Mouse (Mus musculus): ENCODE data around the gene Ngb. TPM values are rescaled to one million over a fixed set of nuclear protein-coding genes. Genes with fewer than 3 reads are reported as not detected.

Ngb gene
- 0.44 and 0.57 TPM in 2 replicates for polyA plus RNA-seq (2016; fragmentation: Nextera tagmentation; extraction: Ambion mirVana)

GRCm38 (mm10) chr12:87102165-87102631 lies at the start of gene Ngb:
Gene Ngb, minus strand, starts transcription at chr12:87102539.
- H3K27me3 ChIP-seq = peaks cover 35% of the 10 kb centered on the region
- WGBS = 2% methylated on average over 32 of the region's 32 CpGs
- peak within 1 kb of the TSS; percentile 54 for H3K4me2 ChIP-seq
- H3K9me3 ChIP-seq = no peaks in the 10 kb centered on the region
- peak within 1 kb of the TSS; percentile 35 for H3K4me3 ChIP-seq (replicated peaks)
- no peak within 1 kb of the TSS for H3K9ac ChIP-seq
- H3K36me3 ChIP-seq (replicated peaks) = no peaks in the 10 kb centered on the region
- H3K27ac ChIP-seq = no peak within 1 kb of the TSS
- peaks cover 11% of the 10 kb centered on the region for H3K4me1 ChIP-seq
- ATAC-seq (ENCODE audit: low FRiP score) = no peak

DNA sequence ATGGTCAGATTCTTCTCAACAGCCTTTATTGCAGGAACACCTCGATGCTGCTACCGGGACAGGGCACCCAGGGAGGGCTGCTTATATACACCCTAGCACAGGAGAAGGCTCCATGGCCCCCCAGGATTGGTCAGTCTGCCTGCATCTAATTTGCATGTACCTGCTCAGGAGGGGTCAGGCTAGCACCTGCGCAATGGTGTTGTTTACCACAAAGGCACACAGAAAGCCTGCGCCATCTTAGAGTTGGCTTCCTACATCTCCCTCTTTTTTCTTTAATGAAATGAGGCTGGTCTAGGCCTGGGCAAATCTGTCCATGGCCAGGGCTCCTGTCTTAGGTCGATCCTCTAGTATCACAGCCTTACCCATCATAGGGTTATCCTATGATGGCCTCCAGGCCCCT lies 47.1 kb upstream of the Ngb start:
- Histone ChIP-seq H3K9ac (no peak overlapping the region), H3K27me3 (no peaks in the 10 kb centered on the region), H3K4me3 (replicated peaks) (no peak overlapping the region), H3K4me1 (peaks cover 16% of the 10 kb centered on the region), H3K9me3 (0 out of 2 replicates have a peak, but pooled peaks cover 8% of the 10 kb centered on the region), H3K4me2 (no peak overlapping the region), H3K27ac (no peak overlapping the region), H3K36me3 (replicated peaks) (peaks cover 8% of the 10 kb centered on the region; the same call in 1 of the 2 replicates)
- whole genome bisulfite sequencing = 92% methylated on average over 5 of the region's 5 CpGs
- no peak for ATAC-seq (ENCODE audit: low FRiP score)

- Histone ChIP-seq H3K4me2 (peak overlapping the region; percentile 70), H3K9me3 (0 out of 2 replicates have a peak, but pooled peaks cover 8% of the 10 kb centered on the region), H3K4me3 (replicated peaks) (peak overlapping the region; percentile 86), H3K27ac (peak overlapping the region; percentile 95), H3K4me1 (peaks cover 16% of the 10 kb centered on the region), H3K27me3 (no peaks in the 10 kb centered on the region), H3K36me3 (replicated peaks) (peaks cover 8% of the 10 kb centered on the region; the same call in 1 of the 2 replicates), H3K9ac (peak overlapping the region; percentile 78)
- WGBS = 16% methylated on average over 15 of the region's 15 CpGs
- ATAC-seq (ENCODE audit: low FRiP score) = no peak
Observed at GRCm38 (mm10) chr12:87148136-87148535, 45.8 kb upstream of the Ngb start.

DNA sequence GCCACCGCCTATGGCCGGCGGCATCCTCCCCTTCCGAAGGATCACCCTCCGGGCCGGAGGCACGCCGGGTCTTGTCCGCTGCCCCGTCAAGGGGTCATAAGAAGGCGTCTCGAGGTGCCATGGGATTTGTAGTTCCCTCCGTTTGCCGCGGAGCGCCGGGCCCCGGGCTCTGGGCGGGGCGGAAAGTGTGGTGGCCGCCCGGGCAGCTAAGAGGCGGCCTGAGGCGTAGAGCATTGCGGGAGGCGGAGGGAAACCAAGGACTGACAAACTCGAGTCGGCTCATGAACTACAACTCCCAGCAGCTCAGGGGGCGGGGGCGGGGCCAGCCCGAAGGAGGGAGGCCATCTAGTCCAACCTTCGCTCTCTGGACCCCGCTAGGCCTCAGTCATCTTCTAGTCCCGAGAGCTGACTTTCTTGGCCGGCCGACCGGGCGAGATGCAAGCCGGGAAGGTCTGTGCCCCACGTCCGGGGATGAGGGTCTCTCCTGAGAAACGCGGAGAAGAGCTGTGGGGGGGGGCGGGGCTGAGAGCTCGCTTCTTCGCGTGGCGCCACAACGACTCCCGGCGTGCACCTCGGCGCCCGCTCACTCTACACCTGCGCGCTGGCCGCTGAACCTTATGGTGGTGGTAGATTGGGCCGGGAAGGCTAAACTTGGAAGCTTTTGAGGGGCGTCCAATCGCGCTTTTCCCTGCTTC lies 45.2 kb upstream of the Ngb start, which contains the start of gene Pomt2:
Pomt2 (minus strand) TSS at position 574 of the 695 bp plus-strand sequence.
- H3K4me1 ChIP-seq = peaks cover 16% of the 10 kb centered on the region
- peak; percentile 96 for ATAC-seq (ENCODE audit: low FRiP score)
- peak within 1 kb of the TSS; percentile 86 for H3K4me3 ChIP-seq (replicated peaks)
- under 1% methylated on average over 61 of the region's 61 CpGs for WGBS
- peak within 1 kb of the TSS; percentile 78 for H3K9ac ChIP-seq
- 0 out of 2 replicates have a peak, but pooled peaks cover 3% of the 10 kb centered on the region for H3K9me3 ChIP-seq
- peaks cover 8% of the 10 kb centered on the region; the same call in 1 of the 2 replicates for H3K36me3 ChIP-seq (replicated peaks)
- H3K4me2 ChIP-seq = peak within 1 kb of the TSS; percentile 70
- peak within 1 kb of the TSS; percentile 95 for H3K27ac ChIP-seq
- no peaks in the 10 kb centered on the region for H3K27me3 ChIP-seq

DNA sequence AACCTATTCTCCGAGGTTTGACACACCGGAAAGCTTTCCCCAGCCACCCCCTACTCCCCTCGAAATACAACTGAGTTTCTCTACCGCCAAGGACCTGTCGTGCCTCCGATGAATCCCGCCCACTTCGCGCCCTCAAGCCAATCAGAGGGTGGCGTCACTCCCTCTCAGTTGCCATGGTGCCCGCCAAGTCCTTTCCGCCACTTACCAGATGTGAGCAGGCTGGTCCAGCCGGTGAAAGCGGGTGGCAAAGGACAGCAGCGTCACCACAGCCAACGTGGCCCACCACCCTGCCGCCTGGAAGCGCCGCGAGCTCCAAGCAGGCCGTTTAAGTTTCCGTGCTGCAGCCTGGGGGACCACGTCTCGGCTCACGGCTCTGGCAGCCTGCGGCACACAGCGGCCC lies 44.6 kb upstream of the Ngb start, which contains the start of gene Gstz1:
Gstz1 (plus strand) TSS at position 200 of the 400 bp plus-strand sequence.
- ATAC-seq (ENCODE audit: low FRiP score) = peak; percentile 88

GRCm38 (mm10) chr12:87142156-87142555 lies 39.8 kb upstream of the Ngb start:
- Histone ChIP-seq H3K36me3 (replicated peaks) (0 out of 2 replicates have a peak, but pooled peaks cover 5% of the 10 kb centered on the region), H3K4me1 (peaks cover 22% of the 10 kb centered on the region), H3K4me3 (replicated peaks) (no peak overlapping the region), H3K9me3 (no peaks in the 10 kb centered on the region), H3K27ac (no peak overlapping the region), H3K4me2 (no peak overlapping the region), H3K9ac (no peak overlapping the region), H3K27me3 (no peaks in the 10 kb centered on the region)
- 77% methylated on average over 2 of the region's 2 CpGs for WGBS
- no peak for ATAC-seq (ENCODE audit: low FRiP score)

More for the DNA sequence above, 44.6 kb upstream of the Ngb start, which contains the start of gene Gstz1:
- under 1% methylated on average over 27 of the region's 27 CpGs for WGBS
- H3K4me3 ChIP-seq (replicated peaks) = peak within 1 kb of the TSS; percentile 86
- H3K4me2 ChIP-seq = peak within 1 kb of the TSS; percentile 70
- H3K27me3 ChIP-seq = no peaks in the 10 kb centered on the region
- H3K4me1 ChIP-seq = peaks cover 16% of the 10 kb centered on the region
- H3K36me3 ChIP-seq (replicated peaks) = peaks cover 8% of the 10 kb centered on the region; the same call in 1 of the 2 replicates
- 0 out of 2 replicates have a peak, but pooled peaks cover 3% of the 10 kb centered on the region for H3K9me3 ChIP-seq
- peak within 1 kb of the TSS; percentile 95 for H3K27ac ChIP-seq
- peak within 1 kb of the TSS; percentile 78 for H3K9ac ChIP-seq

- Histone ChIP-seq H3K4me1 (peaks cover 14% of the 10 kb centered on the region), H3K9me3 (no peaks in the 10 kb centered on the region), H3K27ac (peak overlapping the region; percentile 73; the same call in 1 of the 2 replicates), H3K36me3 (replicated peaks) (peaks cover 17% of the 10 kb centered on the region; the same call in 1 of the 2 replicates), H3K4me3 (replicated peaks) (no peak overlapping the region), H3K4me2 (no peak overlapping the region), H3K9ac (no peak overlapping the region), H3K27me3 (no peaks in the 10 kb centered on the region)
- ATAC-seq (ENCODE audit: low FRiP score) = no peak
- WGBS = 57% methylated on average over 2 of the region's 2 CpGs
Observed at GRCm38 (mm10) chr12:87138768-87139167, 36.4 kb upstream of the Ngb start.

- H3K4me2 ChIP-seq = no peak overlapping the region
- no peak overlapping the region for H3K4me3 ChIP-seq (replicated peaks)
- H3K36me3 ChIP-seq (replicated peaks) = peaks cover 17% of the 10 kb centered on the region; the same call in 1 of the 2 replicates
- H3K9ac ChIP-seq = 0 out of 2 replicates have a peak overlapping the region, but pooled peaks have one; percentile 17
- peak overlapping the region; percentile 78 for H3K27ac ChIP-seq
- peak; percentile 55; the same call in 1 of the 2 replicates for ATAC-seq (ENCODE audit: low FRiP score)
- WGBS = 50% methylated on average over 2 of the region's 2 CpGs
- no peaks in the 10 kb centered on the region for H3K27me3 ChIP-seq
- H3K4me1 ChIP-seq = peaks cover 14% of the 10 kb centered on the region
- no peaks in the 10 kb centered on the region for H3K9me3 ChIP-seq
Observed at GRCm38 (mm10) chr12:87138342-87138701, 36.0 kb upstream of the Ngb start.

DNA sequence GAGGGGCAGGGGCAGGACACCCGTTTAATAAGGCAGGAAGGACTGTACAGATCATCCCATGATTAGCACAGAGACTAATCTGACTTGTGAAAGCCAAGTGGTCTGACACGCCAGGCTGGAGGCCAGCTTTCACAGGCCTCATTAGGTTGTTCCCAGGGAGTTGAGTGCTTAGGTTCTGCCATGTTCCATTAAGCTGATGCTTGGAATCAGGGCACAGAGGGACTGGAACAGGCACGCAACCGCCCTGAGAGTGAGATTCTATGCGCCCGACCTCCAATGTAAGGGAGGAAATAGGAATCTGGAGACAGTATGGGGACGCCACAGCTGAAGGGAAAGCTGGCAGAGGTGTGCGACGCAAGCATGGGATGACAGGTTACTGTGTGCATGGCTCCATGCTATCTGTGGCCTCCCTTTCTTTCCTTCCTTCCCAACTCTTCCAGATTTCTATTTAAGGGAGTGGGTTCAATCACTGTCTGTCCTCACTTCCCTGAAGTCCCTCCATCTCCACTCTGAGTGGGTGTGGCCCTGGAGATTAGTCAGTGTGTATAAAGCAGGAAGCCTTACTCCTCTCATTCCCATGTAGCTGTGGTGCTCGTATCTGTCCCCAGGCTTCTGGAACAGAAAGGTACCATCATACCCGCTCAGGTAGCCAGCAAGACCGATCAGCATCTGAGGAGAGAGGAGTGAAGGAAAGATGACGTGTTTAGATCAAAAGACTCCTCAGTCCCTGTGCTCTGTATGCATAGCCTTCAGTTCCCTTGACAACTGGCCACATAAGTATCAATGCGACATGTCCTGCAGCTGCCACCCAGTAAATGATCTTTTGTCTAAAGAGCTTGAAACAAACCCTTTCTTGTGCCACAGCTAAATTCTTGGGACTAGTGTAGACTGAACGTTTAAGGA lies 35.4 kb upstream of the Ngb start:
- peaks cover 20% of the 10 kb centered on the region for H3K36me3 ChIP-seq (replicated peaks)
- H3K9me3 ChIP-seq = no peaks in the 10 kb centered on the region
- 0 out of 2 replicates have a peak overlapping the region, but pooled peaks have one; percentile 17 for H3K9ac ChIP-seq
- H3K4me1 ChIP-seq = peaks cover 14% of the 10 kb centered on the region
- no peaks in the 10 kb centered on the region for H3K27me3 ChIP-seq
- whole genome bisulfite sequencing = 68% methylated on average over 15 of the region's 15 CpGs
- no peak overlapping the region for H3K4me3 ChIP-seq (replicated peaks)
- peak overlapping the region; percentile 78 for H3K27ac ChIP-seq
- no peak overlapping the region for H3K4me2 ChIP-seq
- peak; percentile 75; the same call in 1 of the 2 replicates for ATAC-seq (ENCODE audit: low FRiP score)

DNA sequence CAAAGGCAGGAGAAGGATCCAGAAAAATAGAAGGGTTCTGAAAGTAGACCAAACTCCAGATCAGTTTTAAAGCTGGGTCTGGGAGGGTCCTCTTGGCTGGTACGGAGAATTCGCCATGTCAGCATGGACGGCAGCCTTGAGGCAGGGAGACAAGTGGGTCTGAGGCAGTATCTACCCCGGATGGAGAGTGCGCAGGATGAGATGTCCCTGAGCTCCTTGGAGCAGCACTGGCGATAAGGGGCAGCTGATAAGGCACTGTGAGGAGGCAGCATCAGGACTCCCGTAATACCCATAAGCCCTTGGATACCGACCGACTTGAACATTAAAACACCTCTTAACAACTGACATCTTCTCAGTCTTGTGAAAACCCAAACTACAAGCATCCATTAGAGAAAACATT lies 30.4 kb upstream of the Ngb start:
- Histone ChIP-seq H3K36me3 (replicated peaks) (peaks cover 35% of the 10 kb centered on the region), H3K9ac (no peak overlapping the region), H3K4me3 (replicated peaks) (no peak overlapping the region), H3K27me3 (no peaks in the 10 kb centered on the region), H3K27ac (no peak overlapping the region), H3K4me1 (peaks cover 4% of the 10 kb centered on the region), H3K4me2 (no peak overlapping the region), H3K9me3 (no peaks in the 10 kb centered on the region)
- ATAC-seq (ENCODE audit: low FRiP score) = no peak
- 96% methylated on average over 9 of the region's 9 CpGs for WGBS

GRCm38 (mm10) chr12:87132210-87132609 lies 29.9 kb upstream of the Ngb start:
- H3K36me3 ChIP-seq (replicated peaks) = peaks cover 35% of the 10 kb centered on the region
- no peaks in the 10 kb centered on the region for H3K4me1 ChIP-seq
- ATAC-seq (ENCODE audit: low FRiP score) = no peak
- H3K27ac ChIP-seq = no peak overlapping the region
- H3K4me3 ChIP-seq (replicated peaks) = no peak overlapping the region
- no peak overlapping the region for H3K9ac ChIP-seq
- 88% methylated on average over 6 of the region's 6 CpGs for WGBS
- H3K9me3 ChIP-seq = no peaks in the 10 kb centered on the region
- no peaks in the 10 kb centered on the region for H3K27me3 ChIP-seq
- H3K4me2 ChIP-seq = no peak overlapping the region

All from forebrain, embryonic 12.5 days (tissue).